Mouse (Mus musculus) megakaryocyte, embryonic 14.5 days (primary cell): Measurements from ENCODE around the gene Fam222b.

Source experiments
- FLI1 ChIP-seq: IDR thresholded peaks from 2 replicates; pipeline ENCODE4 v1.6.1; 2012; ENCODE audit warnings: low read length, inconsistent platforms, mixed read lengths
- GATA1 ChIP-seq: IDR thresholded peaks from 3 replicates; pipeline ENCODE4 v1.6.1; 2012; ENCODE audit warnings: mixed read lengths, low read length, inconsistent platforms, borderline replicate concordance

- no peak for TF ChIP-seq GATA1
- TF ChIP-seq FLI1, result no peak
Measured at GRCm38 (mm10) chr11:78097077-78097476, 2.6 kb downstream of the Fam222b start.
